Mouse (Mus musculus) lung, embryonic 15.5 days (tissue): ENCODE results near the gene C87436. TPM values are rescaled to one million over a fixed set of nuclear protein-coding genes. Genes with fewer than 3 reads are reported as not detected.
A peak's percentile ranks its signal among the peaks of the same experiment; 100 is the strongest.

Experiments used
- ATAC-seq: fragments of 200-750 bp; cut with Nextera tagmentation; 2 replicates; pipeline ENCODE4 v1.8.0; 2017; ENCODE audit warnings: moderate number of reproducible peaks, borderline replicate concordance; ENCODE audit not compliant: low FRiP score, low TSS enrichment; ENCODE audit errors: extremely low read depth
- H3K27ac ChIP-seq: fragments of 300-500 bp; sonication (generic); 2 replicates; pipeline ENCODE4 v1.5.1; 2015; ENCODE audit warnings: moderate library complexity, mild to moderate bottlenecking, inconsistent platforms
- H3K27me3 ChIP-seq: fragments of 300-500 bp; sonication (generic); 2 replicates; pipeline ENCODE4 v1.6.1; 2015; ENCODE audit warnings: inconsistent platforms
- H3K36me3 ChIP-seq: fragments of 300-500 bp; sonication (generic); 2 replicates; pipeline ENCODE4 v1.6.1; 2015; ENCODE audit warnings: inconsistent platforms
- H3K4me1 ChIP-seq: fragments of 300-500 bp; sonication (generic); 2 replicates; pipeline ENCODE4 v1.6.1; 2015; ENCODE audit warnings: inconsistent platforms
- H3K4me2 ChIP-seq: fragments of 300-500 bp; sonication (generic); 2 replicates; pipeline ENCODE4 v1.6.1; 2015; ENCODE audit warnings: inconsistent platforms, mild to moderate bottlenecking, moderate library complexity
- H3K4me3 ChIP-seq: fragments of 300-500 bp; sonication (generic); 2 replicates; pipeline ENCODE4 v1.5.1; 2015; ENCODE audit warnings: mild to moderate bottlenecking, inconsistent platforms
- H3K9ac ChIP-seq: fragments of 300-500 bp; sonication (generic); 2 replicates; pipeline ENCODE4 v1.6.1; 2015; ENCODE audit warnings: inconsistent platforms
- H3K9me3 ChIP-seq: fragments of 300-500 bp; sonication (generic); 2 replicates; pipeline ENCODE4 v1.6.1; 2016; ENCODE audit warnings: inconsistent platforms
- WGBS: fragments of 180-500 bp; shearing (Covaris S2); methylation state at CpG from one replicate; pipeline ENCODE4 v1.1.7; 2015; 5-methylcytosine and 5-hydroxymethylcytosine counted together
- polyA plus RNA-seq: library from polyadenylated mRNA; unstranded; fragments of >200 nt; fragmentation: Nextera tagmentation; extraction: Ambion mirVana; gene quantifications from 2 replicates; pipeline ENCODE4 v1.2.1, GENCODE M21; 2015

The C87436 gene
- polyA plus RNA-seq, 1 experiment from 2014 or later, result 22.1 TPM

GRCm38 (mm10) chr6:86473077-86473476 lies 34.9 kb downstream of the C87436 start:
- H3K27ac ChIP-seq, result peak overlapping the region; percentile 83
- no peaks in the 10 kb centered on the region for H3K9me3 ChIP-seq
- no peak for ATAC-seq
- H3K4me1 ChIP-seq, result peaks cover 43% of the 10 kb centered on the region
- peak overlapping the region; percentile 23 for H3K9ac ChIP-seq
- H3K4me2 ChIP-seq, result peak overlapping the region; percentile 55
- 55% methylated on average over 7 of the region's 7 CpGs for WGBS
- H3K4me3 ChIP-seq, result peak overlapping the region; percentile 44
- no peaks in the 10 kb centered on the region for H3K27me3 ChIP-seq
- peaks cover 15% of the 10 kb centered on the region for H3K36me3 ChIP-seq

- no peak for ATAC-seq
- peaks cover 52% of the 10 kb centered on the region for H3K4me1 ChIP-seq
- H3K36me3 ChIP-seq, result peaks cover 11% of the 10 kb centered on the region
- H3K9ac ChIP-seq, result no peak overlapping the region
- no peak overlapping the region for H3K4me2 ChIP-seq
- H3K4me3 ChIP-seq, result no peak overlapping the region
- peak overlapping the region; percentile 34 for H3K27ac ChIP-seq
- no peaks in the 10 kb centered on the region for H3K9me3 ChIP-seq
- 86% methylated on average over 5 of the region's 5 CpGs for WGBS
- no peaks in the 10 kb centered on the region for H3K27me3 ChIP-seq
Observed at GRCm38 (mm10) chr6:86474072-86474471, 35.9 kb downstream of the C87436 start.

DNA sequence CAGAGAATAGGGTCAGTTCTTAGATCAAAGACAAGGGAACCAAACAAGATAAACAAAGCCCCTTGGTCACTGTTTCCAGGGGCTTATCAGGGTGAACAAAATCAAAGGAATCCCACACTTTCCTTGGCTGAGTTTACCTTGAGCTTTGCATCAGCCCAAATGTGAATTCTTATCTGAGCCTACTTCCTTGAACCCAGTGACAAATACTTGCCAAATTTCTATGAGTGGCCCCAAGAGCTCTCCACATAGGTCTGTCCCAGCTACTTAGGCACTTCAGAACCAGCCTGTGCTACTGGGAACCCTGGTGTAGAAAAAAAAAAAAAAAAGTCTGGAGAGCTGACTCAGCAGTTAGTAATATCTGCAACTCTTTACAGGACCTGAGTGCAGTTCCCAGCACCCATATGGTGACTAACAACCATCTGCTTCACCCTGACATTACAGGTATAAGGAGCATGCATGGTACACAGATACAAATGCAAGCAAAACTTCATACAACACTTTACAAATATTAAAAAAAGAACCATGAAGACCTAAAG lies 36.5 kb downstream of the C87436 start:
- H3K4me1 ChIP-seq, result peaks cover 52% of the 10 kb centered on the region

DNA sequence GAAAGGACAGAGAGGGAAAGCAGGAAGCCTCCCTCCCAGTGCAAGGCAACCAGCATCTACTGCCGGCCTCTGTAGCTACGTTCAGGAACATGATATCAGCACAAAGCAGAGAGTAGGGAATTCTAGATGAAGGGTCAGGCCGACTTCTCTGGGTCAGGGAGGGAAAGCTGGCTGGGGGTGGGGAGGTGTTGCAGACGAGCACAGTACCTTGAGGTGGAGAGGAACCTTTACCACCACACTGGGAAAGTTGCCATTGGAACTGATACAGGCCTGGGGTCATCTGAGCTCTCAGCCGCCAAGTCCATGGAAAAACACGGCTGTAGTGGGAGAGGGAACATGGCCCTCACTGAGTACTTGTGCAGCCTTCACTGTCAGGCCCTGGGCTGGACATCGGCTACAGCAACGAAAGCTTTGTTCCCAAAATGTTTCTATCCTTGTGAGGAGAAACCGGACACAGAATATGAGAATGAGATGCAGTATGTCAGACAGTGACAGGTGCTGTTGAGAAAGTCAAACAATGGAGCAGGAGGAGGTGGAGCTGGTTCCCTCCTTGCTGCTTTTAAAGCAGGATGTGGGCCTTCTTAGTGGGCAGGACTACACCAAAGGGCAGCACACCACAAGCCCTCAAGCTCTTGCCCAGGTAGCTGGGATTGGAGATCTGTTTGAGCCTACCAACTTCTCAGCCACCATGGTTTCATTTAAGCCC lies 37.4 kb downstream of the C87436 start:
- Histone ChIP-seq H3K9ac (no peak overlapping the region), H3K9me3 (no peaks in the 10 kb centered on the region)

More for the DNA sequence above, 36.5 kb downstream of the C87436 start:
- Histone ChIP-seq H3K27me3 (no peaks in the 10 kb centered on the region), H3K4me2 (no peak overlapping the region), H3K4me3 (no peak overlapping the region), H3K9ac (no peak overlapping the region), H3K9me3 (no peaks in the 10 kb centered on the region), H3K27ac (peak overlapping the region; percentile 41), H3K36me3 (peaks cover 5% of the 10 kb centered on the region; the same call in 1 of the 2 replicates)
- ATAC-seq, result no peak

DNA sequence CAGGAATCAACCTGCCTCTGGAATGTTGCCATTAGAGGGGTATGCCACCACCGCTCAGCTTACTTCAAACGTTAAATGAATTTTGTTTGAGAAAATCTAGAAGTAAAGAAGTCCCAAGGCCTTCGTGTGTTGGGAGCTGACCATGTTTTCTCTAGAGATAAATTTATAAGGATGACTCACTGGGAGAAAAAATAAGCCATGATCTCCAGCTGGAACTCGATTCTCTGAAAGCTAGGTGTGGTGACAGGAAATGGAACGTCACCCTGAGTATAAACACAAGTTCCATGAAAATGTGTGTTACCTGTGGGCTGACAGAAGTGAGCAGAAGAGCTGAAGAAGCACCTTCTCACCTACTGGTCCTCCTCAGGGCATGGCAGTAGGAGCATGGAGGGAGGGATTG lies 38.8 kb downstream of the C87436 start:
- H3K9ac ChIP-seq, result no peak overlapping the region
- H3K4me2 ChIP-seq, result no peak overlapping the region
- H3K36me3 ChIP-seq, result no peaks in the 10 kb centered on the region
- no peak for ATAC-seq
- 60% methylated on average over 5 of the region's 5 CpGs for WGBS
- H3K27me3 ChIP-seq, result no peaks in the 10 kb centered on the region
- H3K27ac ChIP-seq, result peak overlapping the region; percentile 83
- H3K4me3 ChIP-seq, result no peak overlapping the region
- H3K4me1 ChIP-seq, result peaks cover 60% of the 10 kb centered on the region
- H3K9me3 ChIP-seq, result no peaks in the 10 kb centered on the region

More for the DNA sequence above, 37.4 kb downstream of the C87436 start:
- peaks cover 59% of the 10 kb centered on the region for H3K4me1 ChIP-seq
- H3K27ac ChIP-seq, result peak overlapping the region; percentile 41
- H3K4me2 ChIP-seq, result no peak overlapping the region
- no peaks in the 10 kb centered on the region for H3K27me3 ChIP-seq
- no peaks in the 10 kb centered on the region for H3K36me3 ChIP-seq
- 48% methylated on average over 9 of the region's 9 CpGs for WGBS
- no peak for ATAC-seq
- no peak overlapping the region for H3K4me3 ChIP-seq

- ATAC-seq, result no peak
- no peaks in the 10 kb centered on the region for H3K36me3 ChIP-seq
- peak overlapping the region; percentile 83 for H3K27ac ChIP-seq
- H3K4me3 ChIP-seq, result no peak overlapping the region
- WGBS, result 52% methylated on average over 3 of the region's 3 CpGs
- H3K9me3 ChIP-seq, result no peaks in the 10 kb centered on the region
- no peak overlapping the region for H3K9ac ChIP-seq
- H3K27me3 ChIP-seq, result no peaks in the 10 kb centered on the region
- peaks cover 42% of the 10 kb centered on the region for H3K4me1 ChIP-seq
- H3K4me2 ChIP-seq, result no peak overlapping the region; the same call in 1 of the 2 replicates
Observed at GRCm38 (mm10) chr6:86479311-86479710, 41.1 kb downstream of the C87436 start.

- no peaks in the 10 kb centered on the region for H3K36me3 ChIP-seq
- peaks cover 41% of the 10 kb centered on the region for H3K4me1 ChIP-seq
- H3K9me3 ChIP-seq, result no peaks in the 10 kb centered on the region
- ATAC-seq, result no peak
- no peaks in the 10 kb centered on the region for H3K27me3 ChIP-seq
- H3K4me2 ChIP-seq, result peak overlapping the region; percentile 43; the same call in 1 of the 2 replicates
- no peak overlapping the region for H3K9ac ChIP-seq
- H3K27ac ChIP-seq, result peak overlapping the region; percentile 83
- no peak overlapping the region for H3K4me3 ChIP-seq
Observed at GRCm38 (mm10) chr6:86479816-86480188, 41.6 kb downstream of the C87436 start.

- H3K36me3 ChIP-seq, result no peaks in the 10 kb centered on the region
- H3K27me3 ChIP-seq, result no peaks in the 10 kb centered on the region
- H3K4me3 ChIP-seq, result peak overlapping the region; percentile 8; the same call in 1 of the 2 replicates
- peak overlapping the region; percentile 83 for H3K27ac ChIP-seq
- H3K9me3 ChIP-seq, result no peaks in the 10 kb centered on the region
- peak overlapping the region; percentile 43 for H3K4me2 ChIP-seq
- peaks cover 39% of the 10 kb centered on the region for H3K4me1 ChIP-seq
- 17% methylated on average over 9 of the region's 9 CpGs for WGBS
- ATAC-seq, result peak; percentile 36; the same call in 1 of the 2 replicates
- H3K9ac ChIP-seq, result peak overlapping the region; percentile 25
Observed at GRCm38 (mm10) chr6:86480189-86480831, 42.1 kb downstream of the C87436 start.

- H3K27ac ChIP-seq, result no peak overlapping the region
- 94% methylated on average over 5 of the region's 5 CpGs for WGBS
- ATAC-seq, result no peak
- no peaks in the 10 kb centered on the region for H3K27me3 ChIP-seq
- H3K9me3 ChIP-seq, result no peaks in the 10 kb centered on the region
- no peak overlapping the region for H3K4me2 ChIP-seq
- no peak overlapping the region for H3K4me3 ChIP-seq
- peaks cover 37% of the 10 kb centered on the region for H3K4me1 ChIP-seq
- H3K9ac ChIP-seq, result no peak overlapping the region
- no peaks in the 10 kb centered on the region for H3K36me3 ChIP-seq
Observed at GRCm38 (mm10) chr6:86481871-86482270, 43.7 kb downstream of the C87436 start.

- Histone ChIP-seq H3K27me3 (no peaks in the 10 kb centered on the region), H3K9ac (no peak overlapping the region), H3K4me2 (no peak overlapping the region), H3K4me1 (peaks cover 24% of the 10 kb centered on the region), H3K9me3 (no peaks in the 10 kb centered on the region), H3K4me3 (no peak overlapping the region), H3K36me3 (no peaks in the 10 kb centered on the region), H3K27ac (no peak overlapping the region; the same call in 1 of the 2 replicates)
- ATAC-seq, result no peak
- 86% methylated on average over 7 of the region's 7 CpGs for WGBS
Observed at GRCm38 (mm10) chr6:86485943-86486640, 47.9 kb downstream of the C87436 start.

- Histone ChIP-seq H3K4me3 (peak overlapping the region; percentile 19), H3K9me3 (no peaks in the 10 kb centered on the region), H3K27me3 (no peaks in the 10 kb centered on the region), H3K27ac (peak overlapping the region; percentile 99), H3K4me1 (peaks cover 22% of the 10 kb centered on the region), H3K4me2 (peak overlapping the region; percentile 45), H3K36me3 (no peaks in the 10 kb centered on the region), H3K9ac (peak overlapping the region; percentile 41)
- peak; percentile 93 for ATAC-seq
- WGBS, result 7% methylated on average over 24 of the region's 24 CpGs
Observed at GRCm38 (mm10) chr6:86487358-86488148, 49.4 kb downstream of the C87436 start.
